Mouse (Mus musculus): ENCODE measurements around the gene Tmem88b. TPM values are rescaled to one million over a fixed set of nuclear protein-coding genes. Genes with fewer than 3 reads are reported as not detected.
"Not testable (repeated sequence)": the region's sequence is repeated elsewhere in the genome, so short reads cannot be mapped to it uniquely, and the experiment has no call there.

Gene Tmem88b
- polyA plus RNA-seq, 1 experiment from 2014 or later: 0.54 TPM

DNA sequence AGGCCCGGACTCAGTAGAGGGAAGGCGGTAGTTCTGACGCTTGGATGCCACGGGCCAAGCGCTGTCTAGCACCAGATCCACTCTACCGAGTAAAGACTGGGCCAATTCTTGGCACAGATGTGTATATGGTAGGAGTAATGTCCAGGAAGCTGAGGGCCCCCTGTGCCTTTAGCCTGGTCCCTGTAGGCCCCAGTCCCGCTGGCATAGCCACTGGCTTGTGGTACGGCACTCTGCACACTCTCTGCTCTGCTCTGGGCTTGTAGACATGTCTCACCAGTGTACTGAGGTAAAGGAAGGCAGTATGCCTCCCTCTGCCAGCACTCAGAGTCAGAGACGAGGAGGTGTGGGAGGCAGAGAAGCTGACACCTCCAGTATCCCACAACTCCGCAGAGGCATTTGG is 45.0 kb downstream of the Tmem88b start:
- not testable (repeated sequence) for H3K9me3 ChIP-seq (ENCODE audit: control insufficient read depth, low read depth, low read length); H3K4me2 ChIP-seq (replicated peaks; ENCODE audit: low read depth, low read length); H3K9ac ChIP-seq (replicated peaks; ENCODE audit: low read depth, low read length); H3K27ac ChIP-seq (ENCODE audit: low read length); H3K4me1 ChIP-seq (ENCODE audit: control insufficient read depth, insufficient read depth, low read length); ATAC-seq (ENCODE audit: insufficient number of reproducible peaks, insufficient read depth, low FRiP score, low read depth); H3K27me3 ChIP-seq (ENCODE audit: control insufficient read depth, insufficient read depth, low read length); H3K4me3 ChIP-seq (ENCODE audit: low read depth, low read length)
- peaks cover 36% of the 10 kb centered on the region for H3K36me3 ChIP-seq (ENCODE audit: control insufficient read depth, insufficient read depth, low read length)
- WGBS: 90% methylated on average over 10 of the region's 10 CpGs

DNA sequence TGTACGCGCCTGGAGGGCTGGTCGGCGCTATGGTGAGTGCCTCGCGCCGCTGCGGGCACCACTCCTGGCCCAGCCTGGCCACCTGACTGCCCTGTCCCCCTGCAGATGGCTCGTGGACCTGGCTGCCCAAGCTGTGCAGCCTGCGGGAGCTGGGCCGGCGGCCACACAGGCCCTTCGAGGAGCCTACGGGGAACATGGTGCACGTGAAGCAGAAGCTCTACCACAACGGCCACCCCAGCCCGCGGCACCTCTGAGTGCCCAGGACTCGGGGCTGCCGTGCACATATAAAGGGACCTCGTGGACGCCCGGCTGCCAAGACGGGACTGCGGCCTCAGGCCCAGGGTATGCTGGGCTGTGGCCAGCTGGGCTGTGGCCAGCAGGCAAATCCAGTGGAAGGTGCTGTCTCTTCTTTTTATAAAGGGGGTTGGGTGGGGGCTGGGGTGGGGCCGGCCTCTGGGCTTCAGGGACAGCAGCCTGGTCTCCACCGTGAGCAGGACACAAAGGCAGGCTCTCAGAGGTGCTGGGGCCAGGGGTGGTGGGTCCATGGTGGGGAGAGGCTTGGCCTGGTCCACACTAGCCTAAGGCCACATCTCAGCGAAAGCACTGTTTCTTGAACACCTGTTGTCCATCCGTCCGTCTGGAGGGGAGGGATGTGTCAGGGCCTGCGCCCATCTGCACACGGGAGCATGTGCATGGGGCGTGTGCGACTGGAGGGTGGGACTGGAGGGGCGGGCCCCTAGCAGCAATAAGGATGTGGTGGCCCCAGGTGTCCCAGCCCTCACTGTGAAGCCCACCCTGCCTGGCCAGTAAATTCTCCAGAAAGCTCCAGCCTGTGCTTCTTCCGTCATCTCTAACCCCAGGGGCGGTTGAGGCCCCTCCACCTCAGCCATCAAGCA is 45.7 kb downstream of the Tmem88b start:
- Histone ChIP-seq H3K27ac (ENCODE audit: low read length) (no peak overlapping the region), H3K9me3 (ENCODE audit: control insufficient read depth, low read depth, low read length) (no peaks in the 10 kb centered on the region), H3K27me3 (ENCODE audit: control insufficient read depth, insufficient read depth, low read length) (no peaks in the 10 kb centered on the region), H3K4me3 (ENCODE audit: low read depth, low read length) (no peak overlapping the region), H3K4me2 (replicated peaks; ENCODE audit: low read depth, low read length) (no peak overlapping the region), H3K9ac (replicated peaks; ENCODE audit: low read depth, low read length) (no peak overlapping the region), H3K4me1 (ENCODE audit: control insufficient read depth, insufficient read depth, low read length) (peaks cover 7% of the 10 kb centered on the region), H3K36me3 (ENCODE audit: control insufficient read depth, insufficient read depth, low read length) (peaks cover 31% of the 10 kb centered on the region)
- no peak for ATAC-seq (ENCODE audit: insufficient number of reproducible peaks, insufficient read depth, low FRiP score, low read depth)
- WGBS: 79% methylated on average over 37 of the region's 37 CpGs

DNA sequence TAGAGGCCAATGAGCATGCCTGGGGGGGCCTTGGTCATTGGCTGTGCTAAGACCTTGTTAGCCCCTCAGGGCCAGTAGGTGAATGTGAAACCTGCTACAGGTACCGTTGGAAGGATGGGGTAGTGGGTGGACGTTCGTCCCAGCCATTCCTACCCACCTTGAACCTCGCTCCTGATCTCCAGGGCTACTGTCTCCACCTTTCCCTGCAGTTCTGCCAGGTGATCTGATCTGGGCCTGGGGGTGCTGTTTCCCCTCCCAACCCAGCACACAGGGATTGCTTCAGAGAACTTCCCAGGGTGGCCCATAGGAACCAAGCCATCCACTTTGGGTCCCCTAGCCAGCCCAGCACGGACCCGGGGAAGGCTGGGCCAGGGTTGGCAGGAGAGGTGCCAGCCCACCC is 46.5 kb downstream of the Tmem88b start:
- no peak overlapping the region for H3K4me3 ChIP-seq (ENCODE audit: low read depth, low read length)
- H3K4me2 ChIP-seq (replicated peaks; ENCODE audit: low read depth, low read length): no peak overlapping the region
- H3K27me3 ChIP-seq (ENCODE audit: control insufficient read depth, insufficient read depth, low read length): no peaks in the 10 kb centered on the region
- WGBS: 83% methylated on average over 6 of the region's 6 CpGs
- H3K27ac ChIP-seq (ENCODE audit: low read length): no peak overlapping the region
- H3K4me1 ChIP-seq (ENCODE audit: control insufficient read depth, insufficient read depth, low read length): peaks cover 7% of the 10 kb centered on the region
- no peaks in the 10 kb centered on the region for H3K9me3 ChIP-seq (ENCODE audit: control insufficient read depth, low read depth, low read length)
- no peak overlapping the region for H3K9ac ChIP-seq (replicated peaks; ENCODE audit: low read depth, low read length)
- peaks cover 24% of the 10 kb centered on the region for H3K36me3 ChIP-seq (ENCODE audit: control insufficient read depth, insufficient read depth, low read length)
- no peak for ATAC-seq (ENCODE audit: insufficient number of reproducible peaks, insufficient read depth, low FRiP score, low read depth)

DNA sequence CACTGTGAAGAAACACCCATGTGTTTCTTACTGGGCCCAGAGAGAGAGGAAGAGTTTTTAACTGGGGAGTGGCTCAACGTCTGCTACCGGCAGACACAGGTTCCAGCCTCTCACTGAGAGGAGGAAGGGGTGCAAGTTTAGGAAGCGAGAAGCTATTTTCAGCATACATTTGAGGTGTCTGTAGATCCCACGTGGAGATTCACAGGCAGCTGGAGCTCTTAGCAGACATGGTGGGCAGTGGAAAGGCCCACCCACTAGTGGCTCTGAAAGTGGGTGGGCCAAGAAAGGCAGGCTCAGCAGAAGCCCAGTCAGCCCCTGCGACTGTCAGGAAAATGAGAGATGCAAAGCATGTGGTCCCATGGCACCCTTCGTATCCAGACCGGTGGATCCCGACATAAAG is 47.4 kb downstream of the Tmem88b start:
- 45% methylated on average over 8 of the region's 8 CpGs for WGBS
- Histone ChIP-seq H3K9ac (replicated peaks; ENCODE audit: low read depth, low read length) (no peak overlapping the region), H3K36me3 (ENCODE audit: control insufficient read depth, insufficient read depth, low read length) (peaks cover 17% of the 10 kb centered on the region), H3K27ac (ENCODE audit: low read length) (no peak overlapping the region), H3K27me3 (ENCODE audit: control insufficient read depth, insufficient read depth, low read length) (no peaks in the 10 kb centered on the region), H3K9me3 (ENCODE audit: control insufficient read depth, low read depth, low read length) (no peaks in the 10 kb centered on the region), H3K4me3 (ENCODE audit: low read depth, low read length) (no peak overlapping the region), H3K4me2 (replicated peaks; ENCODE audit: low read depth, low read length) (no peak overlapping the region), H3K4me1 (ENCODE audit: control insufficient read depth, insufficient read depth, low read length) (peaks cover 7% of the 10 kb centered on the region)
- ATAC-seq (ENCODE audit: insufficient number of reproducible peaks, insufficient read depth, low FRiP score, low read depth): no peak

DNA sequence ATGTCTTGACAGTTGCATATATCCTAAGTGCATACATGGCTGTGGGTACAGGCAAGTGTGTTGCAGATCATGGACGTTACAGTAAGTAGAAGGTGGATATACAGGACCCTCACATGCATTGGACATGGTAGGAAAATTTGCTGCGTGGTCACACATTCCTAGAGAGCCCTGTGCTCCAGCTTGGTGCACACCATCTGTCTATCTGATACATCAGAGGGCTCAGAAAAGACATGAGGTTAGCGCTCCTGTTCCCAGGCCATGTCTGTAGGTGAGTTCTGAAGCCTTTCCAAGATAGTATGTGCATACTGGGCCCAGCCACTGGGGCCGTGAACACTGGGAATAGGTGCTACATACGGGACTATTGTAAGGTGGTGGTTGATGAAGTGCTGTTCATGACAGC is 49.3 kb downstream of the Tmem88b start:
- peaks cover 15% of the 10 kb centered on the region for H3K36me3 ChIP-seq (ENCODE audit: control insufficient read depth, insufficient read depth, low read length)
- no peak overlapping the region for H3K4me3 ChIP-seq (ENCODE audit: low read depth, low read length)
- H3K9ac ChIP-seq (replicated peaks; ENCODE audit: low read depth, low read length): no peak overlapping the region
- H3K27ac ChIP-seq (ENCODE audit: low read length): no peak overlapping the region
- H3K9me3 ChIP-seq (ENCODE audit: control insufficient read depth, low read depth, low read length): no peaks in the 10 kb centered on the region
- ATAC-seq (ENCODE audit: insufficient number of reproducible peaks, insufficient read depth, low FRiP score, low read depth): no peak
- WGBS: 90% methylated on average over 5 of the region's 5 CpGs
- H3K27me3 ChIP-seq (ENCODE audit: control insufficient read depth, insufficient read depth, low read length): no peaks in the 10 kb centered on the region
- no peak overlapping the region for H3K4me2 ChIP-seq (replicated peaks; ENCODE audit: low read depth, low read length)
- H3K4me1 ChIP-seq (ENCODE audit: control insufficient read depth, insufficient read depth, low read length): peaks cover 7% of the 10 kb centered on the region

DNA sequence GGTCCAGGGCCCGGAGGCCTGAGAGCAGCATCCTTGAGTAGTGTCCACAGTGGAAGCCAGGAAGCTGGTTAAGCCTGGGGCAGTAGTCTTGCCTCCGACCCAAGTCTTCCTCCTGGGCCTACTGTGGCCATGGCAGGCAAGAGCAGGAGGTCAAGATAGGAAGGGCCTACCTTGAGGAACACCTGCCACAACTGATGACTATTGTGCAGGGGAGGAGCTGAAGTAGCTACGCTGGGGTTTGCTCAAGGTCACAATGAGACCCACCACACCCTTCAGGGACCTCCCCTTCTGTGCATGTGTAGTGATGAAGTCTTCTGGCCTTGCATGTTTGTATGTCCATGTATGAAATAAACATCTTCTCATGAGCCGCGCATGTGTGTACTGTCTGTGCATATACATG is 49.9 kb downstream of the Tmem88b start:
- H3K9me3 ChIP-seq (ENCODE audit: control insufficient read depth, low read depth, low read length): no peaks in the 10 kb centered on the region
- peaks cover 9% of the 10 kb centered on the region for H3K36me3 ChIP-seq (ENCODE audit: control insufficient read depth, insufficient read depth, low read length)
- peak overlapping the region; percentile 62 for H3K4me3 ChIP-seq (ENCODE audit: low read depth, low read length)
- 66% methylated on average over 5 of the region's 5 CpGs for WGBS
- no peak overlapping the region for H3K27ac ChIP-seq (ENCODE audit: low read length)
- ATAC-seq (ENCODE audit: insufficient number of reproducible peaks, insufficient read depth, low FRiP score, low read depth): no peak
- peak overlapping the region; percentile 58 for H3K4me2 ChIP-seq (replicated peaks; ENCODE audit: low read depth, low read length)
- peaks cover 7% of the 10 kb centered on the region for H3K4me1 ChIP-seq (ENCODE audit: control insufficient read depth, insufficient read depth, low read length)
- H3K27me3 ChIP-seq (ENCODE audit: control insufficient read depth, insufficient read depth, low read length): no peaks in the 10 kb centered on the region
- H3K9ac ChIP-seq (replicated peaks; ENCODE audit: low read depth, low read length): peak overlapping the region; percentile 77

DNA sequence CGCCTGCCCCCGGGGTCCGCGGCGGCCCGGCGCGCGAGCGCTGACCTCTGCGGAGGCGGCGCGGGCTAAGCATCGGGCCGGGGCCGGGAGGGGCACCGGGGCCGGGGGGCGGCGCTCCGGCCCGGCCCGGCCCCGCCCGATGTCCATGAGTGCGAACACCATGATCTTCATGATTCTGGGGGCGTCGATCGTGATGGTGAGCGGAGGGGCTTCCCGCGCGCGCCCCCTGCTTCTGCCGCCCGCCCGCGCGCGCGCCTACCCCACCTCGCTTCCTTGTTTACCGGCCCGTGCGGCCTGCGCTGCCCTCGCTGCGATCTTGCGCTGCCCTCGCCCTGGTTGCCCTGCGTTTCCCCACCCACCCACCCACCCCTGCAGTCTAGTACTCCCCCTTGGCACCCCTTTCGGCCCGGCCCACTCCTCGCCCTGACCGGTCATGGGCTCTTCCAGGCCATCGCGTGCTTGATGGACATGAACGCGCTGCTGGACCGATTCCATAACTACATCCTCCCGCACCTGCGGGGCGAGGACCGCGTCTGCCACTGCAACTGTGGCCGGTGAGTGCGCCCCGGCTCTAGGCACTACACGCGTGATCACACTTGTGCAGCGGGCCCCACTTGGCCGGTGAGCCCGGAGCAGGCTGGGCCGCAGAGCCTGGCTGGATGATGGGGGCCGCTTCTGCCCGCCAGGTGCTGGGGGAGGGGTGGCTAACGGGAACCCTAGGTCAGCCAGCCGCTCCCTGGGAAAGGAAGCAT is 50.5 kb downstream of the Tmem88b start:
- Histone ChIP-seq H3K9ac (replicated peaks; ENCODE audit: low read depth, low read length) (peak overlapping the region; percentile 77), H3K4me2 (replicated peaks; ENCODE audit: low read depth, low read length) (peak overlapping the region; percentile 58), H3K4me1 (ENCODE audit: control insufficient read depth, insufficient read depth, low read length) (peaks cover 7% of the 10 kb centered on the region), H3K27me3 (ENCODE audit: control insufficient read depth, insufficient read depth, low read length) (no peaks in the 10 kb centered on the region), H3K4me3 (ENCODE audit: low read depth, low read length) (peak overlapping the region; percentile 62), H3K9me3 (ENCODE audit: control insufficient read depth, low read depth, low read length) (no peaks in the 10 kb centered on the region), H3K27ac (ENCODE audit: low read length) (peak overlapping the region; percentile 81), H3K36me3 (ENCODE audit: control insufficient read depth, insufficient read depth, low read length) (peaks cover 9% of the 10 kb centered on the region)
- WGBS: 1% methylated on average over 55 of the region's 79 CpGs
- peak; percentile 71 for ATAC-seq (ENCODE audit: insufficient number of reproducible peaks, insufficient read depth, low FRiP score, low read depth)

DNA sequence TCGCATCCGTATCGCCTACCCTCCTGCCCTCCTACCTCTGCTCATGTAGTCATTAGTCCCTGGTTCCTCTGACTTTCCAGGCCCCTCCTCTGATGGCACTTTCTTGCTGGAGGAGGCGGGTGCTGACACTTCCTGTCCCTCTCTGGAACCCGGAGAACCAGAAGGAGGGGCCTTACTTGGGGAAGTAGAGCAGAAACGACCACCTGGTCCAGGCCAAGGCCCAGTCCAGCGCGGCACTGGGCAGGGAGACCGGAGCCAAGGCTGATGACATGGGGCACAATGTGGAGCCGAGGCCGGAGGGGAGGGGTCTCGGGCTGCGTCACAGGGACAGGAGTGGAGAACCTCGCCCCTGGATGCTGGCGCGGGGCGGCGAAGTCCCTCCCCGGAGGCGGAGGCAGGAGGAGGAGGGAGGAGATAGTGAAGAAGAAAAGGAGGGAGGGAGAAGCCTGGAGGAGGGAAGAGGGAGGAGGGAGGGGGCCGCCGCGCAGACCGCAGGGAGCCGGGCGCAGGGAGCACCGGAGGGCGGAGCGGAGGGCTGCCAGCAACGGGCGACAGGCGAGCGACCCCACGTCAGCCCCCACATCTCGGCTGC is 51.2 kb downstream of the Tmem88b start, which contains the start of gene Tmem240:
TSS of gene Tmem240 (plus strand) at position 451 of the 592 bp plus-strand sequence.
- Histone ChIP-seq H3K4me1 (ENCODE audit: control insufficient read depth, insufficient read depth, low read length) (peaks cover 7% of the 10 kb centered on the region), H3K36me3 (ENCODE audit: control insufficient read depth, insufficient read depth, low read length) (peaks cover 9% of the 10 kb centered on the region), H3K27ac (ENCODE audit: low read length) (peak within 1 kb of the TSS; percentile 81), H3K9me3 (ENCODE audit: control insufficient read depth, low read depth, low read length) (no peaks in the 10 kb centered on the region), H3K4me3 (ENCODE audit: low read depth, low read length) (peak within 1 kb of the TSS; percentile 62), H3K4me2 (replicated peaks; ENCODE audit: low read depth, low read length) (peak within 1 kb of the TSS; percentile 58), H3K9ac (replicated peaks; ENCODE audit: low read depth, low read length) (peak within 1 kb of the TSS; percentile 77), H3K27me3 (ENCODE audit: control insufficient read depth, insufficient read depth, low read length) (no peaks in the 10 kb centered on the region)
- peak; percentile 89 for ATAC-seq (ENCODE audit: insufficient number of reproducible peaks, insufficient read depth, low FRiP score, low read depth)
- WGBS: 3% methylated on average over 26 of the region's 35 CpGs

Data from stomach, embryonic 14.5 days (tissue).